14 mouse cellular contexts compared by ENCODE assay signal in the genomic region with DNA sequence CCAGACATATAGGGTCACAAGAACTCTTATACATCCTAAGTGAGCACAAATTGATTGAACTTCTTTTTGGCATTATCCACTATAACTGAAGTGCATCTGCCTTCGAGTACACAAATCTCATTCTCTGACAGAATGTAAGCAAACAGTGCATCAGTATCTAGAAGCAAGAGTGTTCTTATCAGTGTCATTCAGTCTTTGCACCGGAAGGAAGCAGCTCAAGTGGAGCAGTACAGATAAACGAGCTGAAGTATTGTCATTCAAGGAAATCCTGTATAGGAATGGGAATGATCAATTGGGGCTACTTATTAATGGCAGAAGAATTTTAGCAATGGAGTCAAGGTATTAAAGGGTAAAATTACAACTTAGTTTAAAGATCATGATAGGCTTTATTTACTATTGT.
"Had no signal": no experiment of that assay in that cellular context is flagged by ENCODE, and none has a peak within 500 bp of the region (broad histone marks: within the 10 kb centered on the region; RNA-seq: fewer than 3 reads in every experiment).

No protein-coding gene starts in this region.

- H3K27me3 ChIP-seq: liver, embryonic 12.5 days; midbrain, embryonic 13.5 days; midbrain, embryonic 15.5 days; neural tube, embryonic 12.5 days; stomach, embryonic 15.5 days had no signal

- H3K4me2 ChIP-seq: liver, embryonic 12.5 days; lung, embryonic 14.5 days; midbrain, embryonic 11.5 days; midbrain, embryonic 13.5 days; midbrain, embryonic 15.5 days; neural tube, embryonic 12.5 days; stomach, embryonic 15.5 days had no signal

- H3K9ac ChIP-seq: liver, embryonic 12.5 days; liver, embryonic 14.5 days; lung, embryonic 14.5 days; midbrain, embryonic 13.5 days; midbrain, embryonic 15.5 days; neural tube, embryonic 12.5 days; stomach, embryonic 15.5 days had no signal

- H3K4me1 ChIP-seq: liver, embryonic 12.5 days; midbrain, embryonic 13.5 days; midbrain, embryonic 15.5 days; neural tube, embryonic 12.5 days; stomach, embryonic 15.5 days had no signal

- H3K4me3 ChIP-seq: liver, embryonic 12.5 days; megakaryocyte, embryonic 14.5 days; midbrain, embryonic 13.5 days; midbrain, embryonic 15.5 days; neural tube, embryonic 12.5 days; stomach, embryonic 15.5 days had no signal

- H3K36me3 ChIP-seq: liver, embryonic 12.5 days; midbrain, embryonic 13.5 days; midbrain, embryonic 15.5 days; neural tube, embryonic 12.5 days; stomach, embryonic 15.5 days had no signal

- H3K27ac ChIP-seq: liver, embryonic 12.5 days; liver, embryonic 14.5 days; midbrain, embryonic 13.5 days; midbrain, embryonic 15.5 days; neural tube, embryonic 12.5 days; stomach, embryonic 15.5 days; stomach, postnatal 0 days had no signal

- H3K9me3 ChIP-seq: liver, embryonic 12.5 days; megakaryocyte, embryonic 14.5 days; midbrain, embryonic 13.5 days; midbrain, embryonic 15.5 days; neural tube, embryonic 12.5 days; stomach, embryonic 15.5 days had no signal

- ATAC-seq: liver, embryonic 12.5 days; midbrain, embryonic 13.5 days; midbrain, embryonic 15.5 days had no signal

- DNase-seq: lung, embryonic 14.5 days; right cerebral cortex, postnatal 14 days; thymus, adult 2 months; thymus, postnatal 25 days; thymus, postnatal 4 days had no signal
